Mouse (Mus musculus) activated CD4-positive, CD25-positive, alpha-beta regulatory T cell, adult 4 months (primary cell): Measurements from ENCODE around the gene Ltc4s. TPM values are rescaled to one million over a fixed set of nuclear protein-coding genes. Genes with fewer than 3 reads are reported as not detected.

Source experiments
- ATAC-seq: one replicate; pipeline ENCODE4 v1.8.0; 2017
- polyA plus RNA-seq, 2 experiments: library from polyadenylated mRNA; unstranded; fragments of 100-300 nt; shearing (Covaris generic); gene quantifications; one replicate each; pipeline ENCODE4 v1.2.1; 2017

Gene Ltc4s
- polyA plus RNA-seq, 2 experiments from 2014 or later, result not detected

- no peak for ATAC-seq
Measured at GRCm38 (mm10) chr11:50222559-50223276, 15.7 kb downstream of the Ltc4s start.

- no peak for ATAC-seq
Measured at GRCm38 (mm10) chr11:50219833-50220232, 18.6 kb downstream of the Ltc4s start.

GRCm38 (mm10) chr11:50217811-50218210 lies 20.6 kb downstream of the Ltc4s start:
- no peak for ATAC-seq

- ATAC-seq, result no peak
Measured at GRCm38 (mm10) chr11:50216724-50217366, 21.6 kb downstream of the Ltc4s start.

- no peak for ATAC-seq
Measured at GRCm38 (mm10) chr11:50215633-50216032, 22.8 kb downstream of the Ltc4s start.

- no peak for ATAC-seq
Measured at GRCm38 (mm10) chr11:50214631-50215030, 23.8 kb downstream of the Ltc4s start.

GRCm38 (mm10) chr11:50212848-50213758 lies 25.3 kb downstream of the Ltc4s start:
- ATAC-seq, result peak; percentile 14

GRCm38 (mm10) chr11:50212060-50212739 lies 26.2 kb downstream of the Ltc4s start:
- ATAC-seq, result no peak

GRCm38 (mm10) chr11:50211322-50212059 lies 26.9 kb downstream of the Ltc4s start:
- no peak for ATAC-seq

- peak; percentile 62 for ATAC-seq
Measured at GRCm38 (mm10) chr11:50210505-50211151, 27.8 kb downstream of the Ltc4s start, which contains the start of the genes Sqstm1 and Mgat4b. Gene Sqstm1 (minus strand): TSS chr11:50210827. Gene Mgat4b (plus strand): TSS chr11:50210890.

GRCm38 (mm10) chr11:50210101-50210504 lies 28.3 kb downstream of the Ltc4s start:
- ATAC-seq, result peak; percentile 76

- no peak for ATAC-seq
Measured at GRCm38 (mm10) chr11:50208039-50208438, 30.4 kb downstream of the Ltc4s start.

- no peak for ATAC-seq
Measured at GRCm38 (mm10) chr11:50207344-50207743, 31.1 kb downstream of the Ltc4s start.

- no peak for ATAC-seq
Measured at GRCm38 (mm10) chr11:50206037-50206436, 32.4 kb downstream of the Ltc4s start.

- ATAC-seq, result no peak
Measured at GRCm38 (mm10) chr11:50205434-50205833, 33.0 kb downstream of the Ltc4s start.

- ATAC-seq, result no peak
Measured at GRCm38 (mm10) chr11:50203302-50203827, 35.1 kb downstream of the Ltc4s start.

GRCm38 (mm10) chr11:50201590-50201989 lies 36.8 kb downstream of the Ltc4s start:
- no peak for ATAC-seq

- ATAC-seq, result no peak
Measured at GRCm38 (mm10) chr11:50200613-50201012, 37.8 kb downstream of the Ltc4s start.

GRCm38 (mm10) chr11:50198916-50199315 lies 39.5 kb downstream of the Ltc4s start:
- ATAC-seq, result no peak

- no peak for ATAC-seq
Measured at GRCm38 (mm10) chr11:50198219-50198846, 40.1 kb downstream of the Ltc4s start.
